Mouse (Mus musculus) heart, postnatal 4 days (tissue): Measurements from ENCODE around the gene Evx2. TPM values are rescaled to one million over a fixed set of nuclear protein-coding genes. Genes with fewer than 3 reads are reported as not detected.

Experiments
- DNase-seq: peaks from one replicate; pipeline ENCODE4 v3.0.0; 2021
- total RNA-seq, 2 experiments: library from RNA; stranded (reverse); gene quantifications; 2 replicates each; pipeline ENCODE4 v1.2.3; 2021

Gene Evx2
- total RNA-seq, 2 experiments from 2014 or later, result not detected

DNA sequence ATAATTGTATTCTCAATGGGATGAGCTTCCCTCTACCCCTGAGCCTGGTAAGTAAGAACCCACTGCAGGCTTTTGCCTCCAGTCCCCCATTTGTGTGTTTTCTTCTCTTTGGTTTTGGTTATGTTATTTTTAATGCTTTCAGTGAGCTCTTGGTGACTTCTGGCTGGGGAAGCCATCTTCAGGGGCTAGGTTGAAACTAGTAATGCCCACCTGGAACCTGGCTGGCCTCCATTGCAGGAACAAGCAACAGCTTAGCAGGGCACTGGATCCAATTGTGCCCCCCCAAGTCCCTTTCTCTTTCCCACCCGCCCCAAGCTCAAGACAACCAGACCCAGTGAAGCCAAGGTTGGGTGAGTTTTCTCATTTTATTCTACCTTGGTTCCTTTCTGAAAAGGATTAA is 36.0 kb upstream of the Evx2 start:
- DNase-seq, result no peak

DNA sequence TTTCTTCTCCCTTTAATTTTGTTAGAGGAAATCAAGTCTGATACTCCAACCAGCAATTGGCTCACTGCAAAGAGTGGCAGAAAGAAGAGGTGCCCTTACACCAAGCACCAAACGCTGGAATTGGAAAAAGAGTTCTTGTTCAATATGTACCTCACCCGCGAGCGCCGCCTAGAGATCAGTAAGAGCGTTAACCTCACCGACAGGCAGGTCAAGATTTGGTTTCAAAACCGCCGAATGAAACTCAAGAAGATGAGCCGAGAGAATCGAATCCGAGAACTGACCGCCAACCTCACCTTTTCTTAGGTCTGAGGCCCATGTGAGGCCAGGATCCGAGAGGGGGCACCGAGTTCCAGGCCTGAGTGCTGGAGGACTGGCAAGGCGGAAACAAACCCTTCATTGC is 34.7 kb upstream of the Evx2 start:
- DNase-seq, result no peak

- DNase-seq, result no peak
These were observed 34.1 kb upstream of the Evx2 start for GRCm38 (mm10) chr2:74693432-74693827.

- DNase-seq, result no peak
These were observed 33.6 kb upstream of the Evx2 start for GRCm38 (mm10) chr2:74692808-74693431.

- DNase-seq, result no peak
These were observed 32.8 kb upstream of the Evx2 start for GRCm38 (mm10) chr2:74691995-74692807.

GRCm38 (mm10) chr2:74691022-74691951 is 31.9 kb upstream of the Evx2 start, which contains the start of gene Hoxd10:
Gene Hoxd10 (plus strand): TSS chr2:74691924.
- DNase-seq, result peak; percentile 68

GRCm38 (mm10) chr2:74690338-74690716 is 31.0 kb upstream of the Evx2 start:
- no peak for DNase-seq

- DNase-seq, result no peak
These were observed 30.4 kb upstream of the Evx2 start for GRCm38 (mm10) chr2:74689574-74690337.

- no peak for DNase-seq
These were observed 29.6 kb upstream of the Evx2 start for GRCm38 (mm10) chr2:74688795-74689573.

GRCm38 (mm10) chr2:74687698-74688555 is 28.6 kb upstream of the Evx2 start:
- no peak for DNase-seq

DNA sequence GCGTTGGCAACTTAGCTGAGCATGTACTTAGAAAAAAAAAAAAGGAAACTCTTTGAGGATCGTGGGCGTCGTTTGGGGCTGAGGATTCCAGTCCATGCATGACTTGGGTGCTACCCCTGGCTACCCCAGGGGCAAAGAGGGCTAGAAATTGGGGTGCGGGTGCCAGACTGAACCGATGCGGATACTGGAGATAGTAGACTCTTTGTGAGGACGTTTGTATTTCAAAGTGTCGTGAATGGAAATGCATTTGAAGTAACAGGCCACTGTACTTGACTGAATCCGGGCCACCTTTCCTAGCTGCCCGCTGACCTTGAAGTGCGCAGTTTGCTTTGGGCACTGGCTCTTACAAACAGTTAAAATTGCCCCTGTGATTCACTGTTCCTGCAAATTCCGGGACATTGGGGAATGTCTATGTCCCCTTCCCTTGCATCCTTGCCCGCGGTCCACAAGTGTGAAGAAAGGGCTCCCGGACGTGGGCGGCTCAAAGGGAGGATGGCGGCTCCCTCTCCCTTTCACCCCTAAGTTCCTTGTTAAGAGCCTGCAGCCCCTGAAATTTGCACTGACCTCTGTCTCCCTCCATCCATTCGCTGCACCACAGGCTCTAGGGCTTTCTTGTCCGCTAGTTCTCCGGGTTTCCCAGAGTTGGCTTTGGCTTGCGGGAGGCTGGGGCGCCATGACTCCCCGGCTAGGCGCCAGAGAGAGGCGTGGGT is 27.8 kb upstream of the Evx2 start:
- DNase-seq, result no peak

DNA sequence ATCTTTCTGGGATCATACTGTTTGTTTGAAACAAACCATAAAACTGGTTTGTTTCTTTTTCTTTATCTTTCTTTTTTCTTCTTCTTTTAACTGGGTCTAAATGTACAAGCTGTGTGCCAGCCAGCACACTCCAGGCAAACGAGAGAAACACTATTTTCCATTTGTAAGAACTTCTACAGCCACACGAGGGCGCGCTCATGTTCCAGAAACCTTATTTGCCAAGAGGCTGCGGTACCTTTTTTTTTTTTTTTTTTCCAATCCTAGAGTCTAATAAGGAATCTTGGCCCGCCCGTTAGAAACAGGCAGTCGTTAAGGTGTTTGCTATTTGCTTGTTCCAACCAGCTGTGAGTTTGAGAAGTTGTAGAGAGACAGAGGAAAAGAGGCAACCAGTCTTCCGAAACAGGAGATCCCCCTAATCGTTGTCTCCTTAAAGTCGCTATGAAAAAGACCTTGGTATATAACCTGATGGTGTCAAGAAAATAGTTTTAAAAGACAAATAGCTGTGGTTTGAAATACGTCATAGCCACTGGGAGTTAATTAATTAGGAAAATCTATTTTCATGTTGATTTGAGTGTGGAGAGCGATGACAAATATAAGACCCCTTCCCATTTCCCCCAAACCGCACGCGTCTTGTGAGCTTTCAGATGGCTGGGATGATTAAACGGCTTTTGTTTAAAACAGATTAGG is 27.1 kb upstream of the Evx2 start:
- peak; percentile 76 for DNase-seq

DNA sequence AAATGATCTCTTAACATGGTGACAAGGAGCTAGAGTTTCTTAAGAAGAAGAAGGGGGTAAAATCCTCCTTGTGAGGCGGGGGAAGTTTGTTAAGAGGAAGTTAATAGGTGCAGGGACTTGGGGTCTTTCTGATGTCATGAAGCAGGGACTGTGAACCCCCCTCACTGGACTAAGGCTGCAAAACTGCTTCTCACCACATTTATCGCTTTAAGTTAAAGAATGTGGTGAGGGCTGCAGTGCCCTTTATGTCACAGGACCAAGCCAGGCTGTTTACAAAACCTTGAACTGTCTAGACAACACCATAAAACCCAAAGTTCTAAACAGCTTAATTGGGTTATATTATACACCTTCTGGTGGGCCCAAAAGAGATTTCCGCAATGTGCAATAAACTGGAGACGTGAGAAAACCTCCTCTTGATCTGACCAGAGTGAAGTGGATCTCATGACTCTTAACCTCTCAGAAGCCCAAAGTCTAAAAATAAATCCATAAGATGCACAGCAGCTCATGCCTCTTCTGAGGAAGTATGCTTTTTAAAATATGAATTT is 25.8 kb upstream of the Evx2 start:
- no peak for DNase-seq

DNA sequence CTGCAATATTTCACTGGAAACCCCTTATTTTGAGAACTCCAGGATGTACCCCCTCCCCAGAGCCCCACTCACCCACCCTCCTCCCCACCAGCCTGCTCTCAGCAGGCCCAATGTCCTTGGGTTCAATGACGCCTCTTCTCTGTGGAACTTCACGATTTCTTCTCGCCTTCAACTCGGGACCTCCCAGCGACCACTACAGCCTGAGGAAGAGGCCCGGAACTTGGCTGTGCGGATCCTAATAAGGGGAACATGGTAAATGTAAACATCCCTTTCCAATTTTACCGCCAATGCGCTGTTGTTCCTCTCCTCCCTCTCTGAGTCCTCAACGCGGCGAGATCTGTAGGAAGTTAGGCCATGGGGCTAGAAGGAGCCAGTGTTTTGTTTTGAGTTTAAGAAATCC is 24.7 kb upstream of the Evx2 start:
- DNase-seq, result no peak

DNA sequence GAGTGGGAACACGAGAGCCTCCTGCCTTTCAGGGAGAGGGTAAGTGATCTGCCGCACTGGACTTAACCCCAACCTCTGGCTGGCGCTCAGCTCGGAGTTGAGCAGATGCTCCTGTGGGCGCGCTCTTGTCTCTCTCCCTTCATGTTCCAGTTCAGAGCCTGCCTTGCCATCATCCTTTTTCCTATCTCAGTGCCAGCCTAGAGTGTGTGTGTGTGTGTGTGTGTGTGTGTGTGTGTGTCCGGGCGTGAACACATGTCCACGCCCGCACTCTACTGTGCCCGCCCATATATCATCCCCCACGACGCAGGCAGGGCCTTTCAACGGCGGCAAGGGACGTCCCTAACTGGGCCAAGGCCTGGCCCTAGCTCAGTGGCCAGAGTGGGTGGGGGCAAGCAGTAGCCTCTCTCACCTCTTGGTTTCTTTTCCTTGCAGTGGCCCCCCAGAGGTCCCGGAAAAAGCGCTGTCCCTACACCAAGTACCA is 24.2 kb upstream of the Evx2 start:
- no peak for DNase-seq

DNA sequence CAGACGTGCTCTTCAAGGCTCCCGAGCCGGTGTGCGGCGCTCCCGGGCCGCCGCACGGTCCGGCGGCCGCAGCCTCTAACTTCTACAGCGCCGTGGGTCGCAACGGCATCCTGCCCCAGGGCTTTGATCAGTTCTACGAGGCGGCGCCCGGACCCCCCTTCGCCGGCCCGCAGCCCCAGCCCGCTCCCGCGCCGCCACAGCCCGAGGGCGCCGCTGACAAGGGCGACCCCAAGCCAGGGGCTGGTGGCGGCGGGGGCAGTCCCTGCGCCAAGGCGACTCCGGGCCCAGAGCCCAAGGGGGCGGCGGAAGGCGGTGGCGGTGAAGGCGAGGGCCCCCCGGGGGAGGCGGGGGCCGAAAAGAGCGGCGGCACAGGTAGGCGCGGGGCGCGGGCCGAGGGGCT is 23.4 kb upstream of the Evx2 start:
- DNase-seq, result no peak

- no peak for DNase-seq
These were observed 22.5 kb upstream of the Evx2 start for GRCm38 (mm10) chr2:74681594-74682531.
